Mouse (Mus musculus) heart, embryonic 15.5 days (tissue): ENCODE measurements at regions not wholly inside any gene's neighbourhood (a gene's known extent, or its start where the extent isn't known, plus 50 kb on each side); places are given as distances from the start of the nearest gene placed in this dataset.
"Not testable (repeated sequence)": the region's sequence is repeated elsewhere in the genome, so short reads cannot be mapped to it uniquely, and the experiment has no call there.

ENCODE experiments used
- ATAC-seq: fragments of 200-750 bp; cut with Nextera tagmentation; replicated peaks from 2 replicates; pipeline ENCODE4 v1.8.0; 2017; ENCODE audit warnings: low read depth, moderate TSS enrichment; ENCODE audit not compliant: insufficient number of reproducible peaks, insufficient read depth, low FRiP score
- H3K27ac ChIP-seq: fragments of 300-500 bp; sonication (generic); 2 replicates; pipeline ENCODE4 v1.5.1; 2015; ENCODE audit warnings: mild to moderate bottlenecking, inconsistent platforms
- H3K27me3 ChIP-seq: fragments of 300-500 bp; sonication (generic); 2 replicates; pipeline ENCODE4 v1.6.1; 2015; ENCODE audit warnings: inconsistent platforms
- H3K36me3 ChIP-seq: fragments of 300-500 bp; sonication (generic); 2 replicates; pipeline ENCODE4 v1.6.1; 2015; ENCODE audit warnings: mild to moderate bottlenecking, inconsistent platforms
- H3K4me1 ChIP-seq: fragments of 300-500 bp; sonication (generic); replicated peaks from 2 replicates; pipeline ENCODE4 v1.6.1; 2015; ENCODE audit warnings: inconsistent platforms
- H3K4me2 ChIP-seq: fragments of 300-500 bp; sonication (generic); 2 replicates; pipeline ENCODE4 v1.6.1; 2015; ENCODE audit warnings: inconsistent platforms, mild to moderate bottlenecking, moderate library complexity
- H3K4me3 ChIP-seq: fragments of 300-500 bp; sonication (generic); 2 replicates; pipeline ENCODE4 v1.5.1; 2015; ENCODE audit warnings: mild to moderate bottlenecking, inconsistent platforms
- H3K9ac ChIP-seq: fragments of 300-500 bp; sonication (generic); 2 replicates; pipeline ENCODE4 v1.6.1; 2015; ENCODE audit warnings: mild to moderate bottlenecking, inconsistent platforms
- H3K9me3 ChIP-seq: fragments of 300-500 bp; sonication (generic); replicated peaks from 2 replicates; pipeline ENCODE4 v1.6.1; 2016; ENCODE audit warnings: inconsistent platforms
- WGBS: fragments of 180-500 bp; shearing (Covaris S2); methylation state at CpG from one replicate; pipeline ENCODE4 v1.1.7; 2015; ENCODE audit warnings: mixed read lengths; 5-methylcytosine and 5-hydroxymethylcytosine counted together

DNA sequence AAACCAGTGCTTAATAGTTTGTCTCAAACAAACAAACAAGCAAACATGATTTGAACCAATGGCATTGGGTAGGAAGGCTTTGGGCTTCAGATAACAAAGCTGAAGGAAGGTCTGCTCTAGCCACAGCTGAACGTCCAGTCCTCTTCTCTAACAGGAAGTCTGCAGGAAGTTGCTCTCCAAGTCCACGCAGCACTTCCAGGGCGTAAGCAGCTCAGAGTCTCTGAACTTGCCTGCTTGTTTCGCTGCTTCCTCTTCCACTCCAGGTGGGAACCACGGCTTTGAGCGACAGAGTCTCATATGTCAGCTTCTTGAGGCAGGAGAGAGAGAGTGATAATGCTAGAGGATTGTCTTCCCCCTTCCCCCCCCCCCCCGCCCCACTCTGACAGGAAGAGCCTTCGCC, 123.6 kb downstream of the Tnfrsf21 start:
- no peaks in the 10 kb centered on the region; the same call in 1 of the 2 replicates for H3K4me1 ChIP-seq
- no peak overlapping the region for H3K27ac ChIP-seq
- no peak overlapping the region for H3K4me3 ChIP-seq
- peak overlapping the region; percentile 27; the same call in 1 of the 2 replicates for H3K4me2 ChIP-seq
- no peaks in the 10 kb centered on the region for H3K9me3 ChIP-seq
- no peaks in the 10 kb centered on the region for H3K36me3 ChIP-seq
- no peaks in the 10 kb centered on the region for H3K27me3 ChIP-seq
- WGBS, result 36% methylated on average over 8 of the region's 8 CpGs
- H3K9ac ChIP-seq, result no peak overlapping the region
- no peak for ATAC-seq

DNA sequence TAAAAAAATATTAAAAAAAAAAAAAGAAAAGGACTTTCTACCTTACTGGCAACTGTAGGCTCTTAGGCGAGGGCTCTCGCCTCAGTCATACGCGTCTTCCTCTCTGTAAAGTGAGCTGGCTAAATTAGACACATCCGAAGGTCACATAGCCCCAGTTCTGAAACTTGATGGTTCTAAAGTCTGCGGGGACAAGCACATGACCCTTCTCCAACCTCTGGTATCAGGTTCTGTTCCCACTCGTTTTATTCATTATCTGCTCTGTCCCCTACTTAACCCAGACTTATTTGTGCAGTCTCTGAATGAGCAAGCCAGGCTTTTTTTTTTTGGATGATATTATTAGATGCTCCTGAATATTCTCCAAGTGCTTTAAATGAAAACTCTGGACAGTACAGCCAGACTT, 125.4 kb downstream of the Tnfrsf21 start:
- Histone ChIP-seq H3K4me2 (no peak overlapping the region), H3K4me1 (no peaks in the 10 kb centered on the region; the same call in 1 of the 2 replicates), H3K27ac (no peak overlapping the region), H3K9me3 (no peaks in the 10 kb centered on the region), H3K4me3 (no peak overlapping the region), H3K9ac (no peak overlapping the region), H3K27me3 (no peaks in the 10 kb centered on the region), H3K36me3 (no peaks in the 10 kb centered on the region)
- no peak for ATAC-seq
- 53% methylated on average over 7 of the region's 7 CpGs for WGBS

- 76% methylated on average over 1 of the region's 1 CpGs for WGBS
- ATAC-seq, result no peak
- no peaks in the 10 kb centered on the region for H3K36me3 ChIP-seq
- no peak overlapping the region for H3K9ac ChIP-seq
- H3K4me3 ChIP-seq, result no peak overlapping the region
- H3K27me3 ChIP-seq, result no peaks in the 10 kb centered on the region
- H3K27ac ChIP-seq, result no peak overlapping the region
- H3K9me3 ChIP-seq, result no peaks in the 10 kb centered on the region
- peaks cover 9% of the 10 kb centered on the region for H3K4me1 ChIP-seq
- no peak overlapping the region for H3K4me2 ChIP-seq
Measured at GRCm38 (mm10) chr17:43145749-43146148, 124.4 kb upstream of the Adgrf1 start.

DNA sequence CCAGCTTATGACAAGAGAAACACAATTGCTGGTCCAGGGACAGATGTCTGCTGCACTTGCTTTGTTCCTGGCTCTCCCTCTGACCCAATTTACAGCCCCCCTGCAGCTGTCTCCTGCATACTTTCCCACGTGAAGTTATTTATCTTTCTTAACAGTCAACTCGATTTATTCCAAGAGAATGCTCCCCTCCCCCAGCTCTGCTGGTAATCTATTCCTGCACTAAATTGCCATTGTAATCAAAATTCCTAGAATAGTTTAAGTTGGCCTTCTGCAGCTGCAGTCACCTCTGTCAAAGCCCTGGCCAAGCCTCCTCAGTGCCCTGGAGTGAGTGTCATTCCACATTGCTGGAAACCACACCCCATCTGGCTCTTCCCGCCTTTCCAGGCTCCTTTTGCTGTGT, 122.2 kb upstream of the Adgrf1 start:
- no peak overlapping the region for H3K4me3 ChIP-seq
- H3K36me3 ChIP-seq, result no peaks in the 10 kb centered on the region
- no peak overlapping the region for H3K9ac ChIP-seq
- 0 out of 2 replicates have a peak, but pooled peaks have one; percentile 53 for ATAC-seq
- H3K27ac ChIP-seq, result no peak overlapping the region
- no peak overlapping the region for H3K4me2 ChIP-seq
- H3K4me1 ChIP-seq, result peaks cover 9% of the 10 kb centered on the region
- WGBS, result 6% methylated on average over 3 of the region's 3 CpGs
- no peaks in the 10 kb centered on the region for H3K27me3 ChIP-seq
- no peaks in the 10 kb centered on the region for H3K9me3 ChIP-seq

DNA sequence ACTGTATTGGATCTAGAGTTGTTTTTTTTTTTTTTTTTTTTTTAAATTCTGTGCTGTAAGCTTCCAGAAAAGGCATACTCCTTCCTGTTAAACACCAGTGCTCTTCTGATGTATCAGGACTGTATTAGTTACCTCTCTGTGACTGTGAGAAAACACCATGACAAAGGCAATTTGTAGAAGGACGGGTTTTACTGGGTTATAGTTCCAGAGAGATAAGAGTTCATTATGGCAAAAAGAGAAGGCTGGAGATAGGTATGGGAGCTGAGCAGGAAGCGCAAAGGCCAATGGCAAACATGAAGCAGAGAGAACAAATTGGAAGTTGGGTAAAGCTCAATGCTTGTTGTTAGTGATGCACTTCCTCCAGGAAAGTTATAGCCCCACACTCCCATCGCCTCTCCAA, 117.5 kb upstream of the Adgrf1 start:
- Histone ChIP-seq H3K27ac (no peak overlapping the region), H3K36me3 (no peaks in the 10 kb centered on the region), H3K9me3 (no peaks in the 10 kb centered on the region), H3K4me2 (no peak overlapping the region), H3K4me1 (peaks cover 8% of the 10 kb centered on the region), H3K9ac (no peak overlapping the region), H3K4me3 (no peak overlapping the region), H3K27me3 (no peaks in the 10 kb centered on the region)
- no peak for ATAC-seq
- WGBS, result 68% methylated on average over 3 of the region's 3 CpGs

GRCm38 (mm10) chr17:43155271-43155670, 114.9 kb upstream of the Adgrf1 start:
- 89% methylated on average over 8 of the region's 8 CpGs for WGBS
- H3K27me3 ChIP-seq, H3K9me3 ChIP-seq, H3K4me3 ChIP-seq, H3K4me1 ChIP-seq, H3K9ac ChIP-seq, ATAC-seq, H3K4me2 ChIP-seq, H3K36me3 ChIP-seq, H3K27ac ChIP-seq: not testable (repeated sequence)

- no peak for ATAC-seq
- H3K9me3 ChIP-seq, result no peaks in the 10 kb centered on the region
- H3K36me3 ChIP-seq, result no peaks in the 10 kb centered on the region
- WGBS, result 51% methylated on average over 5 of the region's 5 CpGs
- no peaks in the 10 kb centered on the region for H3K27me3 ChIP-seq
- H3K4me2 ChIP-seq, result no peak overlapping the region
- no peak overlapping the region for H3K4me3 ChIP-seq
- no peak overlapping the region for H3K9ac ChIP-seq
- H3K27ac ChIP-seq, result no peak overlapping the region
- peaks cover 8% of the 10 kb centered on the region for H3K4me1 ChIP-seq
Measured at GRCm38 (mm10) chr17:43156116-43156515, 114.0 kb upstream of the Adgrf1 start.

DNA sequence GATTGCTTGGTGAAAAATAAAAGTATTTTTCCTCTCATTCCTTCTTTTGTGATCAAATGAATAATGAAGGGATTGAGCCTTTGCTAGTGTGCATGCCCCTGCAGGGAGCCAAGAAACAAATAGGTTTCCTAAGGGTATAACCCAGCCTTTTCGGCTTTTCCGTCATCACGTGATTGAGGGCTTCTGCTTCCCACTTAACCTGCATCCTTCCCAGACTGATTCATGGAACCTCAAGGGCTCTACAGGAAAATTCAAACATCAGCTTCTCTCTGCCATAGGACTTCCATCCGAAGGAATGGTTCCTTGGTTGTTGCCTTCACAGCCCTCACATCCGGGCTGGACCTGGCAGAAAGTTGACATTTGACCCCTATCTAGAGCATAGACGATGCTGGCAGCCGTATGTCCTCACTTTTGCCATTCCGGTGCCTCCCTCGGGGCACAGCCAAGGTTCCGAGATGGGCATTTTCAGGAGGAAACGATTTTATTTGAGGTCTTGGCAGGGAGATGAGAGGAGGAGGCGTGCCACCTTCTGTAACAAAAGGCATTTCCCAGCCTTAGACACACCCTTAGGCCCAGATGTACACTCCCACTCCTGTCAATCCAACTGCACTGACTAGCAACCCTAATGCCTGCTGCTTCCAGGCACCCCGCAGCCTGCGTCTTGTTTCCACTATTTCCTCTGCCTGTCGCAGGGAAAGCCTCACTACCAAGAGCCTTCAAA, 112.2 kb upstream of the Adgrf1 start:
- Histone ChIP-seq H3K36me3 (no peaks in the 10 kb centered on the region), H3K27ac (no peak overlapping the region), H3K9ac (no peak overlapping the region), H3K4me2 (peak overlapping the region; percentile 38), H3K9me3 (no peaks in the 10 kb centered on the region), H3K4me3 (no peak overlapping the region), H3K4me1 (peaks cover 8% of the 10 kb centered on the region), H3K27me3 (no peaks in the 10 kb centered on the region)
- WGBS, result 42% methylated on average over 15 of the region's 15 CpGs
- ATAC-seq, result no peak; the same call in 1 of the 2 replicates

GRCm38 (mm10) chr17:43158741-43159140, 111.4 kb upstream of the Adgrf1 start:
- H3K4me1 ChIP-seq, result peaks cover 8% of the 10 kb centered on the region
- H3K9me3 ChIP-seq, result no peaks in the 10 kb centered on the region
- ATAC-seq, result no peak
- H3K27me3 ChIP-seq, result no peaks in the 10 kb centered on the region
- H3K36me3 ChIP-seq, result no peaks in the 10 kb centered on the region
- no peak overlapping the region for H3K27ac ChIP-seq
- 37% methylated on average over 10 of the region's 10 CpGs for WGBS
- H3K4me2 ChIP-seq, result peak overlapping the region; percentile 38
- H3K4me3 ChIP-seq, result no peak overlapping the region
- H3K9ac ChIP-seq, result no peak overlapping the region

DNA sequence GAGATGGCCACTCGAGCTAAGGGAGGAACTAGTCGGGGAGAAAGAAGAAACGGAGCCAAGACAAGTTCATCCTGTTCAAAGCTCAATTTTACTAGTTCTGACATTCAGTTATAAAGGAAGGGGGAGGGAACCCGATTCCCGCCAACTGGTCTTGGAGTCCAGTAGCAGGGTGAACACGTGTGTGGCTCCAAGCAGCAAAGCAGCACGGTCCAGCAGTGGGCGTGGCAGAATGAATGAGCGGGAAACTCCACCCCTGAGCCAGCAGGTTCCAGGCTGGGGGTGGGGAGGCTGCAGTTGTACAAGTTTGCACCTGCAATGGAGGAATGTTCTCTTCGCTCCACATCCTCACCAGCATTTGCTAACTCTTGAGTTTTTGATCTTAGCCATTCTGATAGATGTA, 108.8 kb upstream of the Adgrf1 start:
- not testable (repeated sequence) for H3K9me3 ChIP-seq, H3K27ac ChIP-seq, H3K36me3 ChIP-seq, H3K4me1 ChIP-seq, H3K27me3 ChIP-seq, H3K9ac ChIP-seq, H3K4me2 ChIP-seq, H3K4me3 ChIP-seq, ATAC-seq
- 71% methylated on average over 10 of the region's 10 CpGs for WGBS

DNA sequence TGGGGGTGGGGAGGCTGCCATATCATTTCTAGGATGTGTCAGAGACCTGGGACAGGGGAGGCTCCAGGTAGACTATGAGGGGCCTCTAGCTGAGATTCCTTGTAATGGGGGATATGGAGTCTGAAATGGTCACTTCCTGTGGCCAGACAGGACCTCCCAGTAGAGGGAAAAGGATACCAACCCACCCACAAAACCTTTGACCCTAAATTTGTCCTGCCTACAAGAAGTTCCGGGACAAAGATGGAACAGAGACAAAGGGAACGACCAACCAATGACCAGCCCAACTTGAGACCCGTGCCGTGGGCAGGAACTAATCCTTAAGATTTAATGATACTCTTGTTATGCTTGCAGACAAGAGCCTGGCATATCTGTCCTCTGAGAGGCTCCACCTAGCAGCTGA, 107.0 kb upstream of the Adgrf1 start:
- H3K27ac ChIP-seq, result no peak overlapping the region
- ATAC-seq, result no peak
- H3K4me3 ChIP-seq, result no peak overlapping the region
- H3K4me2 ChIP-seq, result no peak overlapping the region
- peaks cover 7% of the 10 kb centered on the region for H3K4me1 ChIP-seq
- no peaks in the 10 kb centered on the region for H3K27me3 ChIP-seq
- no peaks in the 10 kb centered on the region for H3K9me3 ChIP-seq
- 80% methylated on average over 4 of the region's 4 CpGs for WGBS
- no peak overlapping the region for H3K9ac ChIP-seq
- H3K36me3 ChIP-seq, result no peaks in the 10 kb centered on the region

GRCm38 (mm10) chr17:43166091-43166490, 104.0 kb upstream of the Adgrf1 start:
- ATAC-seq, result no peak
- no peak overlapping the region for H3K9ac ChIP-seq
- H3K4me2 ChIP-seq, result no peak overlapping the region
- H3K27me3 ChIP-seq, result no peaks in the 10 kb centered on the region
- no peaks in the 10 kb centered on the region for H3K9me3 ChIP-seq
- H3K27ac ChIP-seq, result no peak overlapping the region
- no peak overlapping the region for H3K4me3 ChIP-seq
- no peaks in the 10 kb centered on the region for H3K36me3 ChIP-seq
- no peaks in the 10 kb centered on the region for H3K4me1 ChIP-seq
- 65% methylated on average over 4 of the region's 4 CpGs for WGBS
